ENCODE assay signal across 8 mouse cellular contexts in the genomic region with DNA sequence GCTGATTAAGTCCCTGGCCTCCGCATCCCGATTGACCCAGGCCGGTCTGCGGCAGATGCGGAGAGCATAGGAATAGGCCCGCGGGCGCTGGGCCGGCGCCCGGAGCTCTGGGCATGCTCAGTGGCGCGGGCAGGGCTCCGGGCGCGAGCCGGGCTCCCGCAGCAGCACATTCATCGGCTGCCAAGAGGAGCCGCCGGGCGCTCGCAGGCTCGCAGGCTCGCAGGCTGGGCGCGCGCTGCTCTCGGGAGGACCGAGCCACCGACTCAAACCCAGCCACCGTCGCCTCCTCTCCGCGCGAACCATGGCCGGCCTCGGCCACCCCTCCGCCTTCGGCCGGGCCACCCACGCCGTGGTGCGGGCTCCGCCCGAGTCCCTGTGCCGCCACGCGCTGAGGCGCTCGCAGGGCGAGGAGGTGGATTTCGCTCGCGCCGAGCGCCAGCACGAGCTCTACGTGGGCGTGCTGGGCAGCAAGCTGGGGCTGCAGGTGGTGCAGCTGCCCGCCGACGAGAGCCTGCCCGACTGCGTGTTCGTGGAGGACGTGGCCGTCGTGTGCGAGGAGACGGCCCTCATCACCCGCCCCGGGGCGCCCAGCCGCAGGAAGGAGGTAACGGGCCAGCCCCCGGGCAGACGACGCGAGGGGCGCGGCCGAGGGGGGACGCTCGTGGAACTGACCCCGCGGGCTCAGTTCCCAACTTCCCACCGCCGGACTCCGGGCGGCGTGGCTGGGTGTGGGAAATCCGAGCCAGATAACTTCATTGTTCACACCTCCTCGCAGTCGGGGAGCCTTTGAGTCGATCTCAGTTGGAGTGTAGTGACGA. TPM values are rescaled to one million over a fixed set of nuclear protein-coding genes. Genes with fewer than 3 reads are reported as not detected.
DNase-seq lines count a peak whose midpoint lies in the region; ATAC-seq lines count a peak whose summit lies in the region.

Ddah1 (plus strand) TSS at position 115 of the 818 bp plus-strand sequence.

- peak within 1 kb of the TSS; percentile 82 for H3K27ac ChIP-seq in hindbrain, embryonic 12.5 days

- H3K9ac ChIP-seq in hindbrain, embryonic 12.5 days = peak within 1 kb of the TSS; percentile 81

- ATAC-seq in hindbrain, embryonic 12.5 days (ENCODE audit: low FRiP score) = peak; percentile 93
- no peak for ATAC-seq in CD4-positive, CD25-positive, alpha-beta regulatory T cell, adult 4 months

- peaks cover 5% of the 10 kb centered on the region for H3K27me3 ChIP-seq in hindbrain, embryonic 12.5 days

- peak within 1 kb of the TSS; percentile 95 for H3K4me2 ChIP-seq in hindbrain, embryonic 12.5 days (replicated peaks)

- H3K36me3 ChIP-seq in hindbrain, embryonic 12.5 days = no peaks in the 10 kb centered on the region

- peak; percentile 70 for DNase-seq in adipocyte (ENCODE audit: low spot score)
- peak; percentile 70 to 83 for DNase-seq in cerebellum, postnatal 14 days
- peak; percentile 70 to 72 for DNase-seq in frontal cortex, postnatal 36 days (ENCODE audit: low spot score in 2 of 2)
- DNase-seq in layer of hippocampus, postnatal 36 days = peak; percentile 61 to 72
- DNase-seq in lung, postnatal 10 days = peak; percentile 70
- peak; percentile 63 to 78 for DNase-seq in right cerebral cortex, adult 2 months (ENCODE audit: low spot score in 2 of 2)

- no peaks in the 10 kb centered on the region for H3K9me3 ChIP-seq in hindbrain, embryonic 12.5 days (replicated peaks)

- under 1% methylated on average over 84 of the region's 97 CpGs for WGBS in hindbrain, embryonic 12.5 days

- peaks cover 7% of the 10 kb centered on the region for H3K4me1 ChIP-seq in hindbrain, embryonic 12.5 days

- peak within 1 kb of the TSS; percentile 72 for H3K4me3 ChIP-seq in hindbrain, embryonic 12.5 days

RNA-seq across cellular contexts. Expression of gene Ddah1, which starts in this region (rescaled TPM):
- 46.8 and 53.8 TPM in 2 replicates for polyA plus RNA-seq in hindbrain, embryonic 12.5 days (2016; fragmentation: Nextera tagmentation; extraction: Ambion mirVana)
- 10 to 100 TPM; 53.1 to 56.2 TPM for total RNA-seq in layer of hippocampus, postnatal 36 days (2021)
- polyA plus RNA-seq in CD4-positive, CD25-positive, alpha-beta regulatory T cell, adult 4 months (2017; shearing (Covaris generic)) = under 1 TPM in 1 of 2 experiments, not detected in 1; 0.13 TPM

Comparison
In these comparisons a context has a peak if more than half of its experiments do, and no peak if none do; other contexts are left out.
1. RNA of gene Ddah1 (polyA plus RNA-seq): 46.8 to 53.8 TPM in hindbrain, embryonic 12.5 days; 0.13 TPM in CD4-positive, CD25-positive, alpha-beta regulatory T cell, adult 4 months; every median in the first group is over 10 times any median in the second.
2. Peak in every context shown above with its lines, with median percentiles within 50 percentile points of each other: DNase-seq.